Mouse (Mus musculus) right cerebral cortex, postnatal 14 days (tissue): ENCODE measurements at regions not wholly inside any gene's neighbourhood (a gene's known extent, or its start where the extent isn't known, plus 50 kb on each side); places are given as distances from the start of the nearest gene placed in this dataset.
A peak's percentile ranks its signal among the peaks of the same experiment; 100 is the strongest.

Source experiments
- DNase-seq: peaks from one replicate; pipeline ENCODE4 v3.0.0; 2022

DNA sequence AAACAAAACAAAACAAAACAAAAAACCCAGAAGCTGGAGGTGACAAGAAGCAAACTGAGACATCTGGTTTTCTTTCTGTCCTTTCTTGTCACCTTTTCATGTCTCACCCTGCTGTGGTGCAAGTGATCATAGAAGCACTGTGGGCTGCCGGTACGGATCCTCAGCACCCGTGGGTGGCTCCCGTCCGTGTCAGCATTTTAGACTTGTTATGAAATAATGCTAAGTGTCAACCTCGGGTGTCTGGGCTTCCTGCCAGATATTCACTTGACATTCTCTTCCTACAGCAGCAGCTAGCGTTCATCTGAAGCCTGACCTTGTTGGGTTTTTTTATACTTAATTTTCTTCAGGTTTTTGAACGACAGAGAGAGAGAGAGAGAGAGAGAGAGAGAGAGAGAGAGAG lies 404.7 kb downstream of the Pla2g4a start:
- DNase-seq = peak; percentile 13

DNA sequence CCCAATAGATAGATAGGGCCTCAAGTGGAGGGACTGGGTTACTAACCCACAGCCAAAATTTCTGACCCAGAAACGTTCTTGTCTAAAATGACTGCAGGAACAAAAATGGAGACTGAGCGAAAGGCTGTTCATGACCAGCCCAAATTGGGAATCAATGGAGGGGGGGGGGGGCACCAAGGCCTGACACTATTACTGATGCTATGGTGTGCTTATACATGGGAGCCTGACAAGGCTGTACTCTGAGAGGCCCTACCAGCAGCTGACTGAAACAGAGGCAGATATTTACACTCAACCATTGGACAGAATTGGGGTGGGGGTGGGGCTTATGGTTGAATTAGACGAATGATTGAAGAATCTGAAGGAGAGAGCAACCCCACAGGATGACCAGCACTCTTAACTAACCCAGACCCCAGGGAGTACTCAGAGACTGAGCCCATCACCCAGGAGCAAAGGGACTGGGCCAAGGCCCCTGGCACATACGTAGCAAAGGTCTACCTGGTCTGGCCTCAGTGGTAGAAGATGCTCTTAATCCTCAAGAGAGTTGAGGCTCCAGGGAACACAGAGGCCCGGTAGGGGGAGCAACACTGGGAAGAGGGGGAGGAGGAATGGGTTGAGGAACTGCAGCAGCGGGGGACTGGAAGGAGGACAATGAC lies 405.6 kb downstream of the Pla2g4a start:
- no peak for DNase-seq

DNA sequence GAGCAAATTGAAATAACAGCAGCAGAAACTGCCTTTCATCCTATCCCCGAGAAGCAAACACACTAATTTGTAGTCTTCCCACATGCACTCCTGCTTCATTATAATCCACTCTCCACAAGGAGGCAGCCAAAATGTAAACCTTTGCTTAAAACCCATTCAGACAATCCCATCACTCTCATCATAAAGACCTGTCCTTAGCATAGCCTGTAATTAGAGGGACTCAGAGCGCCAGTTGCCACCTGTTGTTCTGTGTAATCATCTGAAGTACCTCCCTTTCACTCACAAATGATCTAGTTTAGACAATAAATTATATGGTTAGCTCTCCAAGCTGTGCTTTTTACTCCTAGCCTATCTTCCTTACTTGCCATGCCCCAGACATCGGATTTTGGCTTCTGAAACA lies 415.0 kb downstream of the Pla2g4a start:
- no peak for DNase-seq

DNA sequence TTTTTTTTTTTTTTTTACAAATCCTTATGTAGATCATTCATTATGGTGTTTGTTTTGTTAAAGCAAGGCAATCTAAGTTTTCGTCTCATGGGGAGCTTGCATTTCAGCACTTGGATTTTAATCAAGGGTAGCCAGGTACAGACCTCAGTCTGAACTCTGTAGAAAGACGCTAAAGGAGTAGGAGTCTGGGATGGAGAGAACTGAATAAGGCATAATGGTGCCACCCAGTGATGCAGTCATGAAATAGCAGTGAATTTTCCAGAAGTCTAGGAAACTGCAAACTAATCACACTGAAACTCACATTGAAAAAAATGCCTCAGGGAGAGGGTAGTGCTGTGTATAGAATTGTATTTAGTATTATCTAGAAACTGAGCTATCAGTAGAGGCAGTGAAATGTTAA lies 419.7 kb downstream of the Pla2g4a start:
- DNase-seq = no peak

DNA sequence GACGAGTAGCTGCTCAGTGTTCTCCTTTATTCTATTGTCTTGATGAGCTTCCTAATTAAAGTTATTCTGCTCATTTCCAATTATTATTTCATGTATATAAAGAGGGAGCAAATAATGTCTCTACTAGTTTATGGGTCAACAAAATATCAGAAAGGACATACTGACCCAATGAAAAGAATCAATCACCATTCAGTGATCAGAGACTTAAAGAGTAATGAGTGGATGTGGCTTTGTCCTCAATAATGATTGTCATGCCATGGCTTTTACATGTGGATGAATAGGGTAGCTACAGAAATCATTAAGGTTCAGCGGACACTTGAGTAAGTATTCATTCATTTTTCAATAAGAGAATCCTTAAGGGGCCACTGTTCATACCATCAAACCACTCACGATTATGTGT lies 427.4 kb downstream of the Pla2g4a start:
- DNase-seq = no peak
